Mouse (Mus musculus): Measurements from ENCODE around the gene Efcab9. TPM values are rescaled to one million over a fixed set of nuclear protein-coding genes. Genes with fewer than 3 reads are reported as not detected.
A peak's percentile ranks its signal among the peaks of the same experiment; 100 is the strongest.

Efcab9 gene
- polyA plus RNA-seq, 1 experiment: not detected

DNA sequence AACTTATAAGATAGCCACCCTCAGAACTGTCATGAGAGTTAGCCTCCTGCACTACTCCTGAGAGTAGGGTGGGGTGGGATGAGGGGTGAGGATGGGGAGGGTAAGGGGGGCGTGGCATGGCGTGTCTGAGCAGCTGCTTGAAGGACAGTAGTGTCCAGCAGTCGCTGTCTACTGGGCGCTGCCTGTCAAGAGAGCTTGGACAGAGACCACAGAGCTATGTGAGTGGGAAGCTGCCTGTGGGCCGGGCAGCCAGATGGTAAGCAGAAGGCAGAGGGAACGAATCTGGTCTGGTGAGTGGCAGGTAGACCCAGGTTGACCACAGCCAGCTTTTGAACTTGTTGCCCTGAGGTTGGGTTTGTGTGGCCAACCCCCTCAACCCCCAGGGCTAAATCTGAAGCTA lies 8.6 kb upstream of the Efcab9 start:
- no peak overlapping the region for H3K4me3 ChIP-seq (ENCODE audit: insufficient read depth, low read length)
- H3K27ac ChIP-seq (ENCODE audit: insufficient read depth, low read length): no peak overlapping the region
- 0 out of 2 replicates have a peak, but pooled peaks cover 4% of the 10 kb centered on the region for H3K4me1 ChIP-seq (ENCODE audit: control insufficient read depth, insufficient read depth, low read length)
- no peak for TF ChIP-seq POLR2A (IDR thresholded peaks at IDR 0.05; ENCODE audit: low read depth, low read length)
- TF ChIP-seq CTCF (IDR thresholded peaks at IDR 0.05; ENCODE audit: borderline replicate concordance, insufficient read depth, low read length): no peak

- Histone ChIP-seq H3K4me3 (ENCODE audit: insufficient read depth, low read length) (no peak overlapping the region), H3K4me1 (ENCODE audit: control insufficient read depth, insufficient read depth, low read length) (0 out of 2 replicates have a peak, but pooled peaks cover 4% of the 10 kb centered on the region), H3K27ac (ENCODE audit: insufficient read depth, low read length) (no peak overlapping the region)
- TF ChIP-seq POLR2A (IDR thresholded peaks at IDR 0.05; ENCODE audit: low read depth, low read length): no peak
Measured at GRCm38 (mm10) chr11:32539717-32540116, 7.8 kb upstream of the Efcab9 start.

- no peak overlapping the region for H3K4me3 ChIP-seq (ENCODE audit: insufficient read depth, low read length)
- H3K4me1 ChIP-seq (ENCODE audit: control insufficient read depth, insufficient read depth, low read length): 0 out of 2 replicates have a peak, but pooled peaks cover 4% of the 10 kb centered on the region
- no peak for TF ChIP-seq POLR2A (IDR thresholded peaks at IDR 0.05; ENCODE audit: low read depth, low read length)
- no peak for TF ChIP-seq CTCF (IDR thresholded peaks at IDR 0.05; ENCODE audit: borderline replicate concordance, insufficient read depth, low read length)
- no peak overlapping the region for H3K27ac ChIP-seq (ENCODE audit: insufficient read depth, low read length)
Measured at GRCm38 (mm10) chr11:32538846-32539245, 7.0 kb upstream of the Efcab9 start.

DNA sequence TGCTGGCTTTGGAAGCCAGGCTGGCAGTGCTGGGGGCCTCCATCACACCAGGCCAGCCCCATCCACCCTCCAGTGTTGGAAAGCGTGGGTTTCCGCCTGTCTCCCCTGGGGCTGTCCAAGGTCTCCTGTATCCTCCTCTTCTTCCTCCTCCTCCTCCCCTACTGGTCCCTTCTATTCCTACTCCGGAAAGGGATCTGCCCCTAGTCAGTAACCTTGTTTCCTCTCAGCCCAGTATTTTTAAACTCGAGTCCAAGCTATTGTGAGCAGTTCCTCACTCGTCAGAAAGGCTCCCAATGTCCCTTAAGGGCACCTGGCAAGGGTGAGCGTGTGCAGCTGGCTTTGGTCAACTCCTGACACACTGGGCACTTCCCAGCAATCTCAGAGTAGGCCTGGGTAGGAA lies 6.6 kb upstream of the Efcab9 start:
- Histone ChIP-seq H3K4me1 (ENCODE audit: control insufficient read depth, insufficient read depth, low read length) (0 out of 2 replicates have a peak, but pooled peaks cover 4% of the 10 kb centered on the region), H3K27ac (ENCODE audit: insufficient read depth, low read length) (no peak overlapping the region), H3K4me3 (ENCODE audit: insufficient read depth, low read length) (no peak overlapping the region)
- TF ChIP-seq POLR2A (IDR thresholded peaks at IDR 0.05; ENCODE audit: low read depth, low read length): no peak
- TF ChIP-seq CTCF (IDR thresholded peaks at IDR 0.05; ENCODE audit: borderline replicate concordance, insufficient read depth, low read length): no peak

- no peak overlapping the region for H3K27ac ChIP-seq (ENCODE audit: insufficient read depth, low read length)
- H3K4me1 ChIP-seq (ENCODE audit: control insufficient read depth, insufficient read depth, low read length): no peaks in the 10 kb centered on the region
- no peak overlapping the region for H3K4me3 ChIP-seq (ENCODE audit: insufficient read depth, low read length)
- TF ChIP-seq CTCF (IDR thresholded peaks at IDR 0.05; ENCODE audit: borderline replicate concordance, insufficient read depth, low read length): no peak
Measured at GRCm38 (mm10) chr11:32536954-32537353, 5.1 kb upstream of the Efcab9 start.

GRCm38 (mm10) chr11:32535646-32536045 lies 3.8 kb upstream of the Efcab9 start:
- Histone ChIP-seq H3K27ac (ENCODE audit: insufficient read depth, low read length) (no peak overlapping the region), H3K4me3 (ENCODE audit: insufficient read depth, low read length) (no peak overlapping the region), H3K4me1 (ENCODE audit: control insufficient read depth, insufficient read depth, low read length) (no peaks in the 10 kb centered on the region)
- TF ChIP-seq POLR2A (IDR thresholded peaks at IDR 0.05; ENCODE audit: low read depth, low read length): no peak
- no peak for TF ChIP-seq CTCF (IDR thresholded peaks at IDR 0.05; ENCODE audit: borderline replicate concordance, insufficient read depth, low read length)

GRCm38 (mm10) chr11:32534453-32535075 lies 2.7 kb upstream of the Efcab9 start:
- Histone ChIP-seq H3K4me3 (ENCODE audit: insufficient read depth, low read length) (no peak overlapping the region), H3K4me1 (ENCODE audit: control insufficient read depth, insufficient read depth, low read length) (no peaks in the 10 kb centered on the region), H3K27ac (ENCODE audit: insufficient read depth, low read length) (no peak overlapping the region)
- no peak for TF ChIP-seq CTCF (IDR thresholded peaks at IDR 0.05; ENCODE audit: borderline replicate concordance, insufficient read depth, low read length)
- no peak for TF ChIP-seq POLR2A (IDR thresholded peaks at IDR 0.05; ENCODE audit: low read depth, low read length)

- Histone ChIP-seq H3K27ac (ENCODE audit: insufficient read depth, low read length) (no peak overlapping the region), H3K4me1 (ENCODE audit: control insufficient read depth, insufficient read depth, low read length) (no peaks in the 10 kb centered on the region), H3K4me3 (ENCODE audit: insufficient read depth, low read length) (peak overlapping the region; percentile 74)
- no peak; the same call in 1 of the 2 replicates for TF ChIP-seq POLR2A (IDR thresholded peaks at IDR 0.05; ENCODE audit: low read depth, low read length)
Measured at GRCm38 (mm10) chr11:32533482-32534261, 1.8 kb upstream of the Efcab9 start.

GRCm38 (mm10) chr11:32532765-32533481 lies 1.0 kb upstream of the Efcab9 start, which contains the start of gene Stk10:
Stk10 (plus strand) TSS chr11:32533305.
- Histone ChIP-seq H3K4me3 (ENCODE audit: insufficient read depth, low read length) (peak within 1 kb of the TSS; percentile 74), H3K27ac (ENCODE audit: insufficient read depth, low read length) (no peak within 1 kb of the TSS), H3K4me1 (ENCODE audit: control insufficient read depth, insufficient read depth, low read length) (no peaks in the 10 kb centered on the region)
- TF ChIP-seq CTCF (IDR thresholded peaks at IDR 0.05; ENCODE audit: borderline replicate concordance, insufficient read depth, low read length) (no peak), POLR2A (IDR thresholded peaks at IDR 0.05; ENCODE audit: low read depth, low read length) (peak; percentile 91)

DNA sequence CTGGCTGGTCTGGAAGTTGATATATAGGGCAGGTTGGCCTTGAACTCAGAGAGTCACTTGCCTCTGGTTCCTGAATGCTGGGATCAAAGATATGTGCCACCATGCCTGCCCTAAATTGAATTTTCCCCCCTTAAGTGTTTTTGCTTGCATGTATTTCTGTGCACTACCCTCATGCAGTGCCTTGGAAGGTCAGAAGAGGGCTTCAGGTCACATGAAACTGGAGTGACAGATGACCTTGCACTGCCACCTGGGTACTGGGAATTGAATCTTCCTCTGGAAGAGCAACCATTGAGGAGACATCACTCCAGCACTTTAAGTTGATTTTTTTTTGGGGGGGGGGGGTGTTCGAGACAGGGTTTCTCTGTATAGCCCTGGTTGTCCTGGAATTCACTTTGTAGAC lies 1.7 kb downstream of the Efcab9 start:
- Histone ChIP-seq H3K4me1 (ENCODE audit: control insufficient read depth, insufficient read depth, low read length) (no peaks in the 10 kb centered on the region), H3K4me3 (ENCODE audit: insufficient read depth, low read length) (no peak overlapping the region)
- TF ChIP-seq POLR2A (IDR thresholded peaks at IDR 0.05; ENCODE audit: low read depth, low read length) (no peak), CTCF (IDR thresholded peaks at IDR 0.05; ENCODE audit: borderline replicate concordance, insufficient read depth, low read length) (no peak)

More for the DNA sequence above, 1.7 kb downstream of the Efcab9 start:
- H3K27ac ChIP-seq (ENCODE audit: insufficient read depth, low read length): no peak overlapping the region

Data from embryonic fibroblast, embryonic 13.5 days (primary cell).